Mouse (Mus musculus) kidney, postnatal 0 days (tissue): ENCODE measurements around the gene Fzd5. TPM values are rescaled to one million over a fixed set of nuclear protein-coding genes. Genes with fewer than 3 reads are reported as not detected.

Experiments
- ATAC-seq: fragments of 200-750 bp; cut with Nextera tagmentation; replicated peaks from 2 replicates; pipeline ENCODE4 v1.8.0; 2017; ENCODE audit warnings: low read depth, moderate number of reproducible peaks, moderate TSS enrichment, moderate library complexity; ENCODE audit not compliant: low FRiP score
- DNase-seq: peaks from one replicate; pipeline ENCODE4 v3.0.0-alpha.2; 2016; ENCODE audit warnings: low spot score
- H3K27ac ChIP-seq: fragments of 300-500 bp; sonication (generic); 2 replicates; pipeline ENCODE4 v1.5.1; 2014; ENCODE audit warnings: mild to moderate bottlenecking
- H3K27me3 ChIP-seq: fragments of 300-500 bp; sonication (generic); 2 replicates; pipeline ENCODE4 v1.6.1; 2014; ENCODE audit warnings: low read length, mixed read lengths; ENCODE audit not compliant: insufficient read depth
- H3K36me3 ChIP-seq: fragments of 300-500 bp; sonication (generic); 2 replicates; pipeline ENCODE4 v1.6.1; 2014; ENCODE audit warnings: low read length, mixed read lengths; ENCODE audit not compliant: insufficient read depth
- H3K4me1 ChIP-seq: fragments of 300-500 bp; sonication (generic); replicated peaks from 2 replicates; pipeline ENCODE4 v1.6.1; 2014; ENCODE audit warnings: antibody characterized with exemption, low read length, mixed read lengths; ENCODE audit not compliant: insufficient read depth
- H3K4me2 ChIP-seq: fragments of 300-500 bp; sonication (generic); 2 replicates; pipeline ENCODE4 v1.6.1; 2014; ENCODE audit warnings: mild to moderate bottlenecking, low read length, moderate library complexity, mixed read lengths
- H3K4me3 ChIP-seq: fragments of 300-500 bp; sonication (generic); replicated peaks from 2 replicates; pipeline ENCODE4 v1.5.1; 2014; ENCODE audit warnings: low read depth, low read length
- H3K9ac ChIP-seq: fragments of 300-500 bp; sonication (generic); 2 replicates; pipeline ENCODE4 v1.6.1; 2014; ENCODE audit warnings: low read depth, low read length
- H3K9me3 ChIP-seq: fragments of 300-500 bp; sonication (generic); replicated peaks from 2 replicates; pipeline ENCODE4 v1.6.1; 2016; ENCODE audit warnings: low read length, inconsistent platforms, mixed read lengths
- CTCF ChIP-seq: IDR thresholded peaks from 2 replicates; pipeline ENCODE4 v1.5.1; 2016; ENCODE audit warnings: antibody characterized with exemption, low read depth, mild to moderate bottlenecking, moderate library complexity
- WGBS: fragments of 180-500 bp; shearing (Covaris S2); extraction: QIAGEN DNeasy Blood & Tissue Kit; methylation state at CpG from one replicate; pipeline ENCODE4 v1.1.7; 2014; 5-methylcytosine and 5-hydroxymethylcytosine counted together
- polyA plus RNA-seq: library from polyadenylated mRNA; unstranded; fragments of >200 nt; fragmentation: Nextera tagmentation; extraction: Ambion mirVana; gene quantifications from 2 replicates; pipeline ENCODE4 v1.2.1, GENCODE M21; 2015

Fzd5 gene
- polyA plus RNA-seq, 1 experiment from 2014 or later: 2.5 TPM

- peak overlapping the region; percentile 77 for H3K4me3 ChIP-seq
- no peak for ATAC-seq
- peak; percentile 72 for DNase-seq
- H3K27ac ChIP-seq: peak overlapping the region; percentile 88
- H3K4me1 ChIP-seq: peaks cover 17% of the 10 kb centered on the region; the same call in 1 of the 2 replicates
- peak; percentile 61 for TF ChIP-seq CTCF
- peaks cover 3% of the 10 kb centered on the region; the same call in 1 of the 2 replicates for H3K27me3 ChIP-seq
- H3K9ac ChIP-seq: peak overlapping the region; percentile 77
- no peaks in the 10 kb centered on the region for H3K36me3 ChIP-seq
- H3K4me2 ChIP-seq: peak overlapping the region; percentile 94
- H3K9me3 ChIP-seq: no peaks in the 10 kb centered on the region
- 12% methylated on average over 74 of the region's 75 CpGs for WGBS
Observed at GRCm38 (mm10) chr1:64735781-64736680, 1.5 kb downstream of the Fzd5 start.

GRCm38 (mm10) chr1:64734771-64735750 lies 2.5 kb downstream of the Fzd5 start:
- no peaks in the 10 kb centered on the region for H3K36me3 ChIP-seq
- peaks cover 17% of the 10 kb centered on the region; the same call in 1 of the 2 replicates for H3K4me1 ChIP-seq
- peak overlapping the region; percentile 77 for H3K4me3 ChIP-seq
- H3K27ac ChIP-seq: no peak overlapping the region
- peak overlapping the region; percentile 46; the same call in 1 of the 2 replicates for H3K9ac ChIP-seq
- peak; percentile 42 for TF ChIP-seq CTCF
- 48% methylated on average over 58 of the region's 58 CpGs for WGBS
- H3K27me3 ChIP-seq: peaks cover 3% of the 10 kb centered on the region; the same call in 1 of the 2 replicates
- H3K4me2 ChIP-seq: peak overlapping the region; percentile 94
- ATAC-seq (no peak), DNase-seq (peak; percentile 51)
- H3K9me3 ChIP-seq: no peaks in the 10 kb centered on the region

GRCm38 (mm10) chr1:64733453-64734245 lies 3.9 kb downstream of the Fzd5 start:
- ATAC-seq (no peak), DNase-seq (no peak)
- Histone ChIP-seq H3K9ac (no peak overlapping the region), H3K27ac (no peak overlapping the region), H3K27me3 (peaks cover 3% of the 10 kb centered on the region; the same call in 1 of the 2 replicates), H3K9me3 (no peaks in the 10 kb centered on the region), H3K4me2 (no peak overlapping the region; the same call in 1 of the 2 replicates), H3K4me1 (peaks cover 13% of the 10 kb centered on the region; the same call in 1 of the 2 replicates), H3K4me3 (no peak overlapping the region), H3K36me3 (no peaks in the 10 kb centered on the region)
- 58% methylated on average over 11 of the region's 11 CpGs for WGBS
- no peak for TF ChIP-seq CTCF

GRCm38 (mm10) chr1:64732637-64733200 lies 4.8 kb downstream of the Fzd5 start:
- DNase-seq: no peak
- TF ChIP-seq CTCF: no peak
- peaks cover 3% of the 10 kb centered on the region; the same call in 1 of the 2 replicates for H3K27me3 ChIP-seq
- H3K4me3 ChIP-seq: no peak overlapping the region
- no peaks in the 10 kb centered on the region for H3K36me3 ChIP-seq
- no peak overlapping the region for H3K4me2 ChIP-seq
- H3K9me3 ChIP-seq: no peaks in the 10 kb centered on the region
- no peak for ATAC-seq
- H3K9ac ChIP-seq: no peak overlapping the region
- peaks cover 8% of the 10 kb centered on the region; the same call in 1 of the 2 replicates for H3K4me1 ChIP-seq
- WGBS: 72% methylated on average over 7 of the region's 7 CpGs
- no peak overlapping the region for H3K27ac ChIP-seq

GRCm38 (mm10) chr1:64732161-64732560 lies 5.4 kb downstream of the Fzd5 start:
- no peak overlapping the region for H3K4me3 ChIP-seq
- no peak for TF ChIP-seq CTCF
- H3K36me3 ChIP-seq: no peaks in the 10 kb centered on the region
- DNase-seq (no peak), ATAC-seq (no peak)
- H3K4me2 ChIP-seq: no peak overlapping the region
- H3K27me3 ChIP-seq: peaks cover 3% of the 10 kb centered on the region; the same call in 1 of the 2 replicates
- no peaks in the 10 kb centered on the region for H3K9me3 ChIP-seq
- 59% methylated on average over 10 of the region's 10 CpGs for WGBS
- no peak overlapping the region for H3K27ac ChIP-seq
- H3K4me1 ChIP-seq: peaks cover 8% of the 10 kb centered on the region; the same call in 1 of the 2 replicates
- H3K9ac ChIP-seq: no peak overlapping the region
